8 mouse cellular contexts compared by ENCODE assay signal in the genomic region with DNA sequence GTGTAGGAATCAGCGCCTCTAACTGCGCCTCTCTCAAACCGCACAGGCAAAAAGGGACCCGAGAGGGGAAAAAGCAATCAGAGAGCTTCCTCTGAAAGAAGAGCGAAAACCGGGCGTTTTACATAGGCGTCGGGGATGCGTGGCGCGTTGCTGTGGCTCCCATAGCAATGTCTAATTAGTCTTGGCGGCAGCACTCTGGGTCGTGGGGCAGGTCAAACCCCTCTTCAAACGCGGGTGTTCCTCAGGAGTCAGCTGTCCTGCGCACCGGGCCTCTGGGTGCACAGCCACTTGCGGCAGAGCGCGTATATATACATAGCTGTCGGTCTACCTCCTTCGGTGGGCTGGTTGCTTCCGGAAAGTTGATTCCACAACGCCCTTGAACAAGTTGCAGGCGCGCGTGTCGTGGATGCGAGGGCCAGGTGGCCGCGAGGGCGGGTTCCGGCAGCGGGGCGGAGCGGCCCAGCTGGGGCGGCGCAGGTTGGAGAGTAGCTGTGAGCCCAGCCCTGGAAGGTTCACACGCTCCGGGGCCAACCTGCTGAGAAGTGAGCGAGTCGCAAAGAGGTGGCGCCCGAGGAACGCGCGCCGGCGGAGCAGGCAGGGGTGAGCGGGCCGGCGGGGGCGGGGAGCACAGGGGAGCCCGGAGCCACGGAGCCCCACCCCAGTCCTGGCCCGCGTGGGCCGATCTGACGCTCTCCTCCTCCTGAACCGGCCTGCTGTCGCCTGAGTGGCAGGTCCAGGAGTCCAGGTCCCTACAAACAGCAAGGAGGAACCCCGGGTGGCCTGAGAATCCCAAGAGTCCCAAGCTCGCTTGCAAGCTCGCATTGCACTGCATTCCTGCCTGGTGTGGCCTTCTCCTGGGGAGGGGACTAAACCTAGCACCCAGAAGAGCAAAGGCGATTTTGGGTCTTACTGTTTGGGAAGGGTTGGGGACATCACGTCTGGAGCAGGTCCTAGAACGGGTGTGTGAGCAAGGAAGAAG. TPM values are rescaled to one million over a fixed set of nuclear protein-coding genes. Genes with fewer than 3 reads are reported as not detected.
DNase-seq lines count a peak whose midpoint lies in the region; ATAC-seq lines count a peak whose summit lies in the region.

A gene (minus strand): TSS at position 597 of the 979 bp plus-strand sequence.

- under 1% methylated on average over 64 of the region's 68 CpGs for WGBS in hindbrain, embryonic 16.5 days

- H3K4me1 ChIP-seq in hindbrain, embryonic 16.5 days (ENCODE audit: control insufficient read depth, insufficient read depth, low read depth, low read length), result peaks cover 16% of the 10 kb centered on the region

- no peak within 1 kb of the TSS for H3K27ac ChIP-seq in hindbrain, embryonic 16.5 days (ENCODE audit: low read depth, low read length)

- H3K27me3 ChIP-seq in hindbrain, embryonic 16.5 days (replicated peaks; ENCODE audit: control insufficient read depth, insufficient read depth, low read length), result peaks cover 30% of the 10 kb centered on the region

- peak; percentile 82 for ATAC-seq in hindbrain, embryonic 16.5 days
- peak; percentile 56 for ATAC-seq in megakaryocyte progenitor cell, adult 5-6 weeks (replicated peaks; ENCODE audit: poor library complexity)

- H3K4me3 ChIP-seq in hindbrain, embryonic 16.5 days (ENCODE audit: low read length), result peak within 1 kb of the TSS; percentile 53

- peak within 1 kb of the TSS; percentile 96 for H3K4me2 ChIP-seq in hindbrain, embryonic 16.5 days (ENCODE audit: low read length)

- peak; percentile 36 for DNase-seq in WW6 (ENCODE audit: low read depth, low spot score)
- DNase-seq in cerebellum, postnatal 36 days, result peak; percentile 24 to 37
- peak; percentile 73 for DNase-seq in gastrocnemius, postnatal 10 days
- DNase-seq in left cerebral cortex, postnatal 25 days (ENCODE audit: low spot score in 2 of 2), result peak; percentile 47 to 48
- peak; percentile 17 to 18 for DNase-seq in right cerebral cortex, postnatal 36 days (ENCODE audit: low spot score in 2 of 2)
- DNase-seq in c-Kit-positive CD71-positive TER-119-positive erythroid progenitor cells, embryonic 14.5 days (ENCODE audit: low spot score), result no peak

- H3K9me3 ChIP-seq in hindbrain, embryonic 16.5 days (ENCODE audit: control insufficient read depth, low read length), result no peaks in the 10 kb centered on the region

- peak within 1 kb of the TSS; percentile 62 for H3K9ac ChIP-seq in hindbrain, embryonic 16.5 days (ENCODE audit: low read depth, low read length)

- no peaks in the 10 kb centered on the region for H3K36me3 ChIP-seq in hindbrain, embryonic 16.5 days (ENCODE audit: control insufficient read depth, insufficient read depth, low read length)

- intact Hi-C loops in left cerebral cortex, postnatal 25 days (cut with DNase I), result loop anchor here (2.0 to 10.0 kb wide), 3 partner anchors 213 to 691 kb away; no protein-coding TSS in a partner anchor

RNA-seq across cellular contexts. Expression of the gene that starts here (rescaled TPM):
- 1 to 10 TPM; 3.0 to 3.1 TPM for total RNA-seq in gastrocnemius, postnatal 10 days (2021)
- polyA plus RNA-seq in hindbrain, embryonic 16.5 days (2015; fragmentation: Nextera tagmentation; extraction: Ambion mirVana), result 3.9 and 4.4 TPM in 2 replicates
- 1 to 10 TPM; 5.3 to 6.7 TPM for total RNA-seq in left cerebral cortex, postnatal 25 days (2021)
- total RNA-seq in megakaryocyte progenitor cell, adult 5-6 weeks (2015), result not detected in 2 replicates
- total RNA-seq in megakaryocyte progenitor cell, adult 5-6 weeks (2017), result not detected in 2 replicates

Comparison
In these comparisons a context has a peak if more than half of its experiments do, and no peak if none do; other contexts are left out.
1. Peak in ATAC-seq in megakaryocyte progenitor cell, adult 5-6 weeks; RNA of the gene not detected or under 1 TPM.